Mouse (Mus musculus) T-helper 1 cell (primary cell): ENCODE results near the gene Uba52.

Experiments
- in situ Hi-C: fragments of 300-600 bp; cut with MboI, MseI; formaldehyde crosslinking; loops from one replicate; pipeline ENCODE4 v1.15.1; 2025; ENCODE audit warnings: high pct_unique_total_duplicates

Uba52 gene

DNA sequence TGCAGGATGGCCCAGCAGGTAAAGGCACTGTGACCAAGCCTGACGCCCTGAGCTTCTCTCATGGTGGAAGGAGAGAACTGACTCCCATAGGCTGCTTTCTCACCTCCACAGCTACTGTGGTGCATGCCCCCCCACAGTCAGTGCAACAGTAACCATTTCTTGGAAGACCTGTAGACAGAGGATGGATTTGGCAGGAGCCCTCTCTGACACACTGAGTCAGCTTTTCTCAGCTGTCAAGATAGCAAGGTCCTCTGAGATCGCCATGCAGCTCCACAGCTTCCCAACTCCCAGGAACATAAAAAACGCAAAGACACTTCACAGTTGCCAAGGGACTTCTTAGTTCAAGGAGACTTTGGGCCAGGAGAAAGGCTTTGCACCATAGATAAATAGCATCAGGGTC, 52.1 kb downstream of the Uba52 start:
- in situ Hi-C loops = no loop called here
